Mouse (Mus musculus) forebrain, embryonic 15.5 days (tissue): ENCODE data around the gene Afp. TPM values are rescaled to one million over a fixed set of nuclear protein-coding genes. Genes with fewer than 3 reads are reported as not detected.

Source experiments
- ATAC-seq: fragments of 200-750 bp; cut with Nextera tagmentation; replicated peaks from 2 replicates; pipeline ENCODE4 v1.8.0; 2017; ENCODE audit warnings: mild to moderate bottlenecking, moderate TSS enrichment, moderate library complexity
- H3K27ac ChIP-seq: fragments of 300-500 bp; sonication (generic); replicated peaks from 2 replicates; pipeline ENCODE4 v1.5.1; 2015; ENCODE audit warnings: mild to moderate bottlenecking, inconsistent platforms
- H3K27me3 ChIP-seq: fragments of 300-500 bp; sonication (generic); 2 replicates; pipeline ENCODE4 v1.6.1; 2015; ENCODE audit warnings: inconsistent platforms
- H3K36me3 ChIP-seq: fragments of 300-500 bp; sonication (generic); 2 replicates; pipeline ENCODE4 v1.6.1; 2015; ENCODE audit warnings: mild to moderate bottlenecking, inconsistent platforms
- H3K4me1 ChIP-seq: fragments of 300-500 bp; sonication (generic); 2 replicates; pipeline ENCODE4 v1.6.1; 2015; ENCODE audit warnings: inconsistent platforms
- H3K4me2 ChIP-seq: fragments of 300-500 bp; sonication (generic); replicated peaks from 2 replicates; pipeline ENCODE4 v1.6.1; 2015; ENCODE audit warnings: mild to moderate bottlenecking, inconsistent platforms
- H3K4me3 ChIP-seq: fragments of 300-500 bp; sonication (generic); 2 replicates; pipeline ENCODE4 v1.5.1; 2015; ENCODE audit warnings: mild to moderate bottlenecking, inconsistent platforms
- H3K9ac ChIP-seq: fragments of 300-500 bp; sonication (generic); replicated peaks from 2 replicates; pipeline ENCODE4 v1.6.1; 2015; ENCODE audit warnings: mild to moderate bottlenecking, inconsistent platforms
- H3K9me3 ChIP-seq: fragments of 300-500 bp; sonication (generic); 2 replicates; pipeline ENCODE4 v1.6.1; 2016; ENCODE audit warnings: inconsistent platforms
- WGBS: fragments of 180-500 bp; shearing (Covaris S2); methylation state at CpG from one replicate; pipeline ENCODE4 v1.1.7; 2015; ENCODE audit warnings: mixed read lengths; 5-methylcytosine and 5-hydroxymethylcytosine counted together
- polyA plus RNA-seq: library from polyadenylated mRNA; unstranded; fragments of >200 nt; fragmentation: Nextera tagmentation; extraction: Ambion mirVana; gene quantifications from 2 replicates; pipeline ENCODE4 v1.2.1, GENCODE M21; 2015

Gene Afp
- polyA plus RNA-seq: 4.4 TPM in 1 of 2 replicates, not detected in the other

- Histone ChIP-seq H3K9me3 (no peaks in the 10 kb centered on the region), H3K4me1 (no peaks in the 10 kb centered on the region), H3K4me3 (no peak within 1 kb of the TSS), H3K9ac (no peak within 1 kb of the TSS), H3K27ac (no peak within 1 kb of the TSS), H3K4me2 (no peak within 1 kb of the TSS), H3K36me3 (no peaks in the 10 kb centered on the region), H3K27me3 (no peaks in the 10 kb centered on the region)
- ATAC-seq: no peak
- 89% methylated on average over 7 of the region's 7 CpGs for WGBS
Observed at GRCm38 (mm10) chr5:90490518-90490917, at the start of gene Afp. Afp (plus strand) TSS chr5:90490737.

GRCm38 (mm10) chr5:90447577-90447976 lies 43.0 kb upstream of the Afp start:
- no peaks in the 10 kb centered on the region for H3K36me3 ChIP-seq
- no peak for ATAC-seq
- no peaks in the 10 kb centered on the region for H3K9me3 ChIP-seq
- no peaks in the 10 kb centered on the region for H3K4me1 ChIP-seq
- no peak overlapping the region for H3K4me2 ChIP-seq
- H3K27me3 ChIP-seq: no peaks in the 10 kb centered on the region
- 87% methylated on average over 3 of the region's 3 CpGs for WGBS
- no peak overlapping the region for H3K9ac ChIP-seq
- no peak overlapping the region for H3K27ac ChIP-seq
- no peak overlapping the region for H3K4me3 ChIP-seq

- ATAC-seq: no peak
- Histone ChIP-seq H3K4me3 (no peak overlapping the region), H3K36me3 (no peaks in the 10 kb centered on the region), H3K4me2 (no peak overlapping the region), H3K9ac (no peak overlapping the region), H3K27ac (no peak overlapping the region), H3K4me1 (no peaks in the 10 kb centered on the region), H3K27me3 (no peaks in the 10 kb centered on the region), H3K9me3 (no peaks in the 10 kb centered on the region)
- WGBS: 88% methylated on average over 5 of the region's 5 CpGs
Observed at GRCm38 (mm10) chr5:90449961-90450360, 40.6 kb upstream of the Afp start.

GRCm38 (mm10) chr5:90452711-90453110 lies 37.8 kb upstream of the Afp start:
- H3K9me3 ChIP-seq: no peaks in the 10 kb centered on the region
- H3K36me3 ChIP-seq: no peaks in the 10 kb centered on the region
- H3K4me3 ChIP-seq: no peak overlapping the region
- 81% methylated on average over 4 of the region's 4 CpGs for WGBS
- no peaks in the 10 kb centered on the region for H3K4me1 ChIP-seq
- ATAC-seq: no peak
- no peak overlapping the region for H3K27ac ChIP-seq
- H3K4me2 ChIP-seq: no peak overlapping the region
- H3K9ac ChIP-seq: no peak overlapping the region
- H3K27me3 ChIP-seq: no peaks in the 10 kb centered on the region

- H3K9me3 ChIP-seq: no peaks in the 10 kb centered on the region
- no peak overlapping the region for H3K4me3 ChIP-seq
- no peak overlapping the region for H3K9ac ChIP-seq
- no peaks in the 10 kb centered on the region for H3K4me1 ChIP-seq
- ATAC-seq: no peak
- no peaks in the 10 kb centered on the region for H3K27me3 ChIP-seq
- 83% methylated on average over 1 of the region's 1 CpGs for WGBS
- H3K36me3 ChIP-seq: no peaks in the 10 kb centered on the region
- no peak overlapping the region for H3K27ac ChIP-seq
- H3K4me2 ChIP-seq: no peak overlapping the region
Observed at GRCm38 (mm10) chr5:90457241-90457640, 33.3 kb upstream of the Afp start.

- no peaks in the 10 kb centered on the region for H3K9me3 ChIP-seq
- no peak overlapping the region for H3K9ac ChIP-seq
- no peaks in the 10 kb centered on the region for H3K4me1 ChIP-seq
- H3K4me3 ChIP-seq: no peak overlapping the region
- WGBS: 76% methylated on average over 5 of the region's 5 CpGs
- no peak for ATAC-seq
- no peak overlapping the region for H3K27ac ChIP-seq
- H3K4me2 ChIP-seq: no peak overlapping the region
- no peaks in the 10 kb centered on the region for H3K36me3 ChIP-seq
- H3K27me3 ChIP-seq: no peaks in the 10 kb centered on the region
Observed at GRCm38 (mm10) chr5:90458727-90459126, 31.8 kb upstream of the Afp start.

- H3K4me2 ChIP-seq: no peak within 1 kb of the TSS
- H3K9ac ChIP-seq: no peak within 1 kb of the TSS
- no peak within 1 kb of the TSS for H3K4me3 ChIP-seq
- H3K9me3 ChIP-seq: no peaks in the 10 kb centered on the region
- H3K27me3 ChIP-seq: no peaks in the 10 kb centered on the region
- no peak for ATAC-seq
- H3K27ac ChIP-seq: no peak within 1 kb of the TSS
- H3K4me1 ChIP-seq: no peaks in the 10 kb centered on the region
- H3K36me3 ChIP-seq: no peaks in the 10 kb centered on the region
- WGBS: 91% methylated on average over 8 of the region's 8 CpGs
Observed at GRCm38 (mm10) chr5:90460619-90461018, 29.9 kb upstream of the Afp start, which contains the start of gene Alb. Alb (plus strand) TSS chr5:90460897.

- Histone ChIP-seq H3K27me3 (no peaks in the 10 kb centered on the region), H3K36me3 (no peaks in the 10 kb centered on the region), H3K9me3 (no peaks in the 10 kb centered on the region), H3K27ac (no peak overlapping the region), H3K4me1 (no peaks in the 10 kb centered on the region), H3K9ac (no peak overlapping the region), H3K4me2 (no peak overlapping the region), H3K4me3 (no peak overlapping the region)
- ATAC-seq: no peak
- 72% methylated on average over 4 of the region's 4 CpGs for WGBS
Observed at GRCm38 (mm10) chr5:90466806-90467205, 23.7 kb upstream of the Afp start.

GRCm38 (mm10) chr5:90467245-90467644 lies 23.3 kb upstream of the Afp start:
- Histone ChIP-seq H3K9me3 (no peaks in the 10 kb centered on the region), H3K4me2 (no peak overlapping the region), H3K4me3 (no peak overlapping the region), H3K27ac (no peak overlapping the region), H3K4me1 (no peaks in the 10 kb centered on the region), H3K9ac (no peak overlapping the region), H3K36me3 (no peaks in the 10 kb centered on the region), H3K27me3 (no peaks in the 10 kb centered on the region)
- no peak for ATAC-seq
- WGBS: 35% methylated on average over 6 of the region's 6 CpGs

GRCm38 (mm10) chr5:90470836-90471235 lies 19.7 kb upstream of the Afp start:
- H3K4me1 ChIP-seq: no peaks in the 10 kb centered on the region
- no peak for ATAC-seq
- no peak overlapping the region for H3K4me2 ChIP-seq
- no peak overlapping the region for H3K27ac ChIP-seq
- H3K36me3 ChIP-seq: no peaks in the 10 kb centered on the region
- no peaks in the 10 kb centered on the region for H3K9me3 ChIP-seq
- H3K27me3 ChIP-seq: no peaks in the 10 kb centered on the region
- H3K4me3 ChIP-seq: no peak overlapping the region
- WGBS: 92% methylated on average over 3 of the region's 3 CpGs
- H3K9ac ChIP-seq: no peak overlapping the region

- no peak overlapping the region for H3K27ac ChIP-seq
- no peak for ATAC-seq
- WGBS: 94% methylated on average over 4 of the region's 4 CpGs
- H3K4me2 ChIP-seq: no peak overlapping the region
- H3K36me3 ChIP-seq: no peaks in the 10 kb centered on the region
- no peak overlapping the region for H3K4me3 ChIP-seq
- no peak overlapping the region for H3K9ac ChIP-seq
- no peaks in the 10 kb centered on the region for H3K9me3 ChIP-seq
- H3K27me3 ChIP-seq: no peaks in the 10 kb centered on the region
- no peaks in the 10 kb centered on the region for H3K4me1 ChIP-seq
Observed at GRCm38 (mm10) chr5:90473902-90474301, 16.6 kb upstream of the Afp start.

GRCm38 (mm10) chr5:90474369-90474768 lies 16.2 kb upstream of the Afp start:
- no peaks in the 10 kb centered on the region for H3K36me3 ChIP-seq
- no peak for ATAC-seq
- H3K27me3 ChIP-seq: no peaks in the 10 kb centered on the region
- H3K9me3 ChIP-seq: no peaks in the 10 kb centered on the region
- H3K4me2 ChIP-seq: no peak overlapping the region
- H3K4me1 ChIP-seq: no peaks in the 10 kb centered on the region
- no peak overlapping the region for H3K4me3 ChIP-seq
- H3K9ac ChIP-seq: no peak overlapping the region
- WGBS: 90% methylated on average over 5 of the region's 5 CpGs
- no peak overlapping the region for H3K27ac ChIP-seq

GRCm38 (mm10) chr5:90476741-90477140 lies 13.8 kb upstream of the Afp start:
- Histone ChIP-seq H3K4me2 (no peak overlapping the region), H3K36me3 (no peaks in the 10 kb centered on the region), H3K27ac (no peak overlapping the region), H3K9ac (no peak overlapping the region), H3K27me3 (no peaks in the 10 kb centered on the region), H3K4me3 (no peak overlapping the region), H3K4me1 (no peaks in the 10 kb centered on the region), H3K9me3 (no peaks in the 10 kb centered on the region)
- 94% methylated on average over 3 of the region's 3 CpGs for WGBS
- no peak for ATAC-seq
